Mouse (Mus musculus) erythroblast, embryonic 14.5 days (primary cell): ENCODE data around the gene Ccdc157.

Experiments
- GATA1 ChIP-seq: IDR thresholded peaks from 2 replicates; pipeline ENCODE4 v1.6.1; 2012; ENCODE audit warnings: low read length, inconsistent platforms, mixed read lengths
- TAL1 ChIP-seq: IDR thresholded peaks from 3 replicates; pipeline ENCODE4 v1.6.1; 2012; ENCODE audit warnings: low read length, inconsistent platforms, mixed read lengths

DNA sequence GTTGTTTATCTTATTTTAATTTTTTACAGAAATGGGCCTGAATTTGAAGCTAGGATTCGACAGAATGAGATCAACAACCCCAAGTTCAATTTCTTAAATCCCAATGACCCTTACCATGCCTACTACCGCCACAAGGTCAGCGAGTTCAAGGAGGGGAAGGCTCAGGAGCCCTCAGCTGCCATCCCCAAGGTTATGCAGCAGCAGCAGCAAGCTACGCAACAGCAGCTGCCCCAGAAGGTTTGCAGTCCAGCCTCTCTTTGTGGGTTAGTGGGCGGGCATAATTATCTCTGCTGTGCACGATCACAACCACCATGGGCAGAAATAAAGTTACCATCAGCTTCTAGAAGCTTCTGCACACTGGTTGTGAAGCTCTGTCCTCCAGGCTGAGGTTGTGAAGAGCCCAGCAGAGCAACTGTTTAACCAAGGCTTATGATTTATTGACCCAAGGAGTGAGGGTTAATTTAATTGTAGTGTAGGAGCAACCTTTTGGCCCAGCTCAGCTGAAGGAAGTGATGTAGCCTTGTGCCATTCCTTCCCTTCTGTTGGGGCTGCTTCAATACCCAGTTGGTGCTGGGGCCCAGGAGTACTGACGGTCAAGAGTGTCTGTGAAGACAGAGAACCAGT lies 6.5 kb upstream of the Ccdc157 start:
- TF ChIP-seq GATA1 (no peak), TAL1 (no peak)
